Mouse (Mus musculus) heart, postnatal 14 days (tissue): ENCODE measurements around the gene Vps54. TPM values are rescaled to one million over a fixed set of nuclear protein-coding genes. Genes with fewer than 3 reads are reported as not detected.

Source experiments
- DNase-seq, 2 experiments: peaks; one replicate each; pipeline ENCODE4 v3.0.0; 2021 to 2022
- intact Hi-C: fragments of 180-260 bp; cut with DNase I; formaldehyde crosslinking; loops from one replicate; pipeline ENCODE4 v1.15.1; 2025
- microRNA-seq, 2 experiments: library from miRNA; unstranded; fragments of <30 nt; microRNA quantifications; one replicate each; pipeline ENCODE4 v1.2.0; 2021 to 2022
- total RNA-seq, 2 experiments: library from RNA; stranded (reverse); gene quantifications; 2 replicates each; pipeline ENCODE4 v1.2.3; 2021

The Vps54 gene
- total RNA-seq, 2 experiments from 2014 or later = 21.4 to 21.8 TPM

GRCm38 (mm10) chr11:21326770-21327169 lies 87.7 kb downstream of the Vps54 start:
- peak in 1 of 2 experiments; percentile 18 for DNase-seq
- intact Hi-C loops = no loop called here

GRCm38 (mm10) chr11:21327486-21327885 lies 88.4 kb downstream of the Vps54 start:
- intact Hi-C loops = no loop called here
- DNase-seq = no peak

DNA sequence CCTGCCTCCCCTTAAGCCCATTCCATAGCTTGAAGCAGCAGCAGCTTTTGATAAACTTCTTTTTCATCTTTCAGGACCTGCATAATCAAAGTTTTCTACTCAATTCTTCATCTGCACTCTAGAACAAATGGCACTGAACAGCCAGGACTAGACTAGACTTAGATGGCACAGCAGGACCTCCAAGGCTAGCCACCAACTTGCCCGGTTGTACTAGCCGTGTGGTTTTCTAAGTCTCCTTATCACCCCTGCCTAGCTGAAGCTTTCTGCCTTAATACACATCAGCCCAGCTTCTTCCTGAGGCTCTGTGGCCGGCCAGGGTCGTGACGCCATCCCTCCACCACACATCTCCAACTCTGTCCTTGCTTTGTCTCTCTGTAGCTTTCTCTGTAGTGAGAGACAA lies 89.1 kb downstream of the Vps54 start:
- intact Hi-C loops = no loop called here
- no peak for DNase-seq

DNA sequence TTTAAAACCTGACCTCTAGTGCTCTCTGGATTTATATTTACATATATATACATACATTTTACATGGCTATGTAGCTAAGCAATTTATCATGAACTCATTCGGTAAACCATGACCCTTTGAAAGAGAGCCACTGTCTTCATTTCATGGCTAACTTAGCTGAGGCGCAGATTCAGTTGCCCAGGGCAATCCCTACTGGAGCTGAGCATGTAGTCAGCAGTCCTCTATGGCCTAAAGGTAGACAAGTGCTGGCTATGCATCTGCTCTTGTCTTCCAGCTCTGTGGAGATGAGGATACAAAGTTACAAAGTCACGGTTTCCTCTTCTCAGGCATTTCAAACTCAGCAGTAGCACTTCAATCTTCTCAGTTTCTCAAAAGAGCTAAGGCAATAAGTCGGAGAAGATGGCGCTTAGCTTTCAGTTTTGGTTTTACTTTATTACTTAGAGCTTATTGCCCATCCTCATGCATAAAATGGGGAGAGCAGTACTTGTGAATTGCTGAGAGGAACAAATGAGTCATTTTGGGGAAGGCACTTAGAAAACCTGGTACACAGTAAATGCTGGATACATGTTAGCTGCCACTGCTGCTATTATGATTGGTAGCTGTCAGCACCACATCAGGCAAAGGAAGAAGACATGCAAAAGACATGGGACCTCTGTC lies 93.7 kb downstream of the Vps54 start:
- DNase-seq = no peak
- intact Hi-C loops = no loop called here

DNA sequence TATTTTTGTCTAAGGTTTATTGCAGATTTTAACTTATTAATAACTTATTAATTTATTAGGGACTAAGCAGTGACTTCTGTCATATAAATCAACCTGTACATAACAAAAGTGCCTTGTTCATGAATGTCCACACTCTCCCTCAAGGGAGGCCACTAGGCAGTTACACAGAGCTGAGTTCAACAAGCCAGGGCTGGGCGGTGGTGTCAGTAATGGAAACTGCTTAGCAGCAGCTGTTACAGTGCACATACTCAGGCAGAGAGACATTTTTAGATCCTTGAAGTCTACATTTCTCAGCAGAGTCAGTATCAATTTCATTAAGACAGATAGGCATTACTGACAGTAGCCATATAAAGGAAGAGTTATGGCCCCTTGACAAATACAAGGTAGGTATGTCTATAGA lies 98.8 kb downstream of the Vps54 start:
- no peak for DNase-seq
- intact Hi-C loops = no loop called here

GRCm38 (mm10) chr11:21339088-21339487 lies 100.0 kb downstream of the Vps54 start:
- intact Hi-C loops = no loop called here
- no peak for DNase-seq

DNA sequence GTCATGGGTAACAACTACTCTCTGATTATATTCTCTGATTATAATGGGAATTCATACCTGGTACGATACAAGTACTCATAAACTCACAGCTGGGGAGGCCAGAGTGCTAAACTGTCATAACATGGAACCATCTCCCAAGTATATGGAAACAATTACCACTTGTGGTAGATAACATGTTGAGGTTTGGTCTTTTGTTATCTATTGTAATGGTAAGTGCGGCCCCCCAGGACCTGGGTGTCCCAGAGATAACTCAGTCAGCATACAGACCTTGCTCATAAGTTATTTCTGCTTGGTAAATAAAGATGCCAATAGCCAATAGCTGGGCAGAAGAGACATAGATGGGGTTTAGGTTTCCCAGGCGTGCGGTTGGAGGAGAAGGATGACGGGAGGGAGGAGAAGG lies 104.4 kb downstream of the Vps54 start:
- intact Hi-C loops = no loop called here
- DNase-seq = no peak

GRCm38 (mm10) chr11:21346020-21346419 lies 106.9 kb downstream of the Vps54 start:
- intact Hi-C loops = no loop called here
- no peak for DNase-seq

GRCm38 (mm10) chr11:21348890-21349289 lies 109.8 kb downstream of the Vps54 start:
- intact Hi-C loops = no loop called here
- no peak for DNase-seq

DNA sequence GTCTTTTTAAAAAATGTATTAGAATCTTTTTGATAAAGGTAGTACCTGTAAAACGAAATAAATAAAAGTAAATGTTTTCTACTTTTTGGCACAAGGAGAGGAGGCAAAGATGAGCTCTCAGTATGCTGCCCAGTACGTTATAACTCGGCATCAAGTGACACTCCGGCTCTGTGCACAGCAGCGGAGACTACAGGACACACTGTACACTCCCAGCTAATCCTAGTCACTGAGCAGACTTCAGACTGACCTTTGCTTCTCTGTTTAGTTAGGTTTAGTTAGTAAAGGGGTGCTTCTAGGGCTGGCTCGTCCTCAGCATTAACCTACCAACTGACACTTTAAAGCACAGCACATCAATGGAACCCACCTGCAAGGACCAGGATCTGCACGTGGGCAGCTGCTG lies 112.2 kb downstream of the Vps54 start:
- intact Hi-C loops = loop anchor here (2.0 kb wide), 1 partner anchor 104 kb away; no protein-coding TSS in a partner anchor
- no peak for DNase-seq

GRCm38 (mm10) chr11:21363144-21363940 lies 124.3 kb downstream of the Vps54 start:
- intact Hi-C loops = loop anchor here (5.0 kb wide), 1 partner anchor 69 kb away; no protein-coding TSS in a partner anchor
- peak; percentile 1 to 13 for DNase-seq

GRCm38 (mm10) chr11:21368466-21368865 lies 129.4 kb downstream of the Vps54 start:
- peak; percentile 11 to 18 for DNase-seq
- intact Hi-C loops = no loop called here

DNA sequence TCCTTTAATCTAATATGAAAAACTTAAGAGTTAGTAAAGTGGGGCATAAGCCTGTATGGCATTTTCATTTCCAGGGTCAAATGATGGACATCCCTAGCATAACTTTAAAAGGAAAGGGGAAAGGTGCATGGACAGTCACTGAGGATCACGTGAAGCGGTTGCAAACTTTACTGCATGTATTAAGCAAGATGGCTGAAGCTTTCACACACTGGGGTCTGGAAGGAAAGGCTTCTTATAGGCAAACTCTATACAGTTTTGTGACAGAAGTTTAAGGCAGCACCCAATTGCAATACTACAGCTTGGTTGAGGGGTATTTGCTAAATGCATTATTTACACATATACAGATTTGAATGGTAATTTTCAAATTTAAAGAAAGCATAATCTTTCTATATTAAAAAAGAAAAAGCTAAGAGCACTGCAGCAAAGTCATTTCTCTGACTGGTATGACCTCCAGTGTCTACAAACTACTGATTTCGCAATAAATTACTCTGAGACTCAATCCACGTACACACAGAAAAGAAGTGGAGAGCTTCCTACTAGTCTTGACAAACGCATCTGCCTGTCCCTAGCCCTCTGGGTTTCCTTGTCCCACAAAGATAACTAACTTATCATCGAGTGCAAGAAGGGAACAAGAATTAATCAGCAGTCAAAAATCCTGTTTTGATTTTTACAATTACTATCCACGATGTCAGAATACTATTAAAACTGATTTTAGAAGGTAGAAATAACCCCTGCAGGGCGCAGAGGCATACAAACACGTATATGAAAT lies 130.4 kb downstream of the Vps54 start:
- intact Hi-C loops = no loop called here
- DNase-seq = peak in 1 of 2 experiments; percentile 3

DNA sequence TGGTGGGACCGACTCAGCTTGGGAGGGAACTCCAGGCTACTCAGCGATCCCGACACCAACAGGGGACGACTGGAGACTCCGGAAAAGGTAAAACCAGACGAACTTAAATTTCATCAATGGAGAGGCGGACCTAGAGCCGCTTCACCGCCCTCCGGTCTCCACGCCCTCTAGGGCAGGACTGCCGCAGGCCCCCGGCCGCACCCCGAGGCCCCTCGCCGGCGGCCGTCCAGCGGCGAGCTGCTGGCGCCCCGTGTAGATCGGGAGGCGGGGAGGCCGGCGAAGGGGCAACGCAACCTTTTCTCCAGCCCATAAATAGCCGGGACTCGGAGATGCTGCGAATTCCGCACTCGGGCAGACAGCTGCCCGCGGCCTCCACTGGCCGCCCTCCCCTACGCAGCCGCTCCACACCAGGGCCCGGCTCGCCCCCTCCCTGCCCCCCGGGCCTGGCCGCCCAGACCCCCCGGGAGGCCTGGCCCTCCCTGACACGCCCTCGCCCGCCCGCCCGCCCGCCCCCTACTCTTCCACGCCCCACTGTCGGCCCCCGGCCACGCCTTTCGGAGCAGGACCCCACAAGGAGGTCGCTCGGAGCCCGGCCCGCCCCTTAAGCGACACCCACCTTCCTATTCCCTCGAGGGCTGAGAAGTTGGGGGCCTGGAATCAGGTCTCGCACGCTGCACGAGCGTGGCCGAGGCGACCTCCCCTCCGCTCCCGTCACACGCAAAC lies 131.5 kb downstream of the Vps54 start:
- intact Hi-C loops = no loop called here
- DNase-seq = peak; percentile 84 to 86

Small RNAs within 50 kb of the gene (microRNA-seq; reads per million reads assigned to microRNA genes)
- gene Mir1933 = 0 reads per million in 2 experiments

Other genes with a start within 250 kb of the Vps54 start
- 10 to 100 TPM; 20.1 to 20.7 TPM for gene Peli1, start 148.0 kb upstream of the Vps54 start, total RNA-seq
- gene Ugp2, start 131.9 kb downstream of the Vps54 start, total RNA-seq = 100 to 1,000 TPM; 168 to 175 TPM